Mouse (Mus musculus) lung, embryonic 14.5 days (tissue): ENCODE measurements around the gene Fam243. TPM values are rescaled to one million over a fixed set of nuclear protein-coding genes. Genes with fewer than 3 reads are reported as not detected.

Source experiments
- ATAC-seq: fragments of 200-750 bp; cut with Nextera tagmentation; 2 replicates; pipeline ENCODE4 v1.8.0; 2017; ENCODE audit warnings: mild to moderate bottlenecking, moderate TSS enrichment, moderate library complexity; ENCODE audit not compliant: insufficient read depth
- DNase-seq: peaks from one replicate; pipeline ENCODE4 v3.0.0-alpha.2; 2015
- H3K27ac ChIP-seq: fragments of 300-500 bp; sonication (generic); 2 replicates; pipeline ENCODE4 v1.5.1; 2014; ENCODE audit warnings: low read depth, mild to moderate bottlenecking, moderate library complexity
- H3K27me3 ChIP-seq: fragments of 300-500 bp; sonication (generic); 2 replicates; pipeline ENCODE4 v1.6.1; 2014; ENCODE audit warnings: low read length, control low read depth; ENCODE audit not compliant: insufficient read depth
- H3K36me3 ChIP-seq: fragments of 300-500 bp; sonication (generic); 2 replicates; pipeline ENCODE4 v1.6.1; 2014; ENCODE audit warnings: control low read depth; ENCODE audit not compliant: insufficient read depth
- H3K4me1 ChIP-seq: fragments of 300-500 bp; sonication (generic); 2 replicates; pipeline ENCODE4 v1.6.1; 2014; ENCODE audit warnings: antibody characterized with exemption, control low read depth; ENCODE audit not compliant: insufficient read depth
- H3K4me2 ChIP-seq: fragments of 300-500 bp; sonication (generic); 2 replicates; pipeline ENCODE4 v1.6.1; 2014; ENCODE audit warnings: mild to moderate bottlenecking
- H3K4me3 ChIP-seq: fragments of 300-500 bp; sonication (generic); 2 replicates; pipeline ENCODE4 v1.5.1; 2014; ENCODE audit warnings: low read depth, low read length
- H3K9ac ChIP-seq: fragments of 300-500 bp; sonication (generic); 2 replicates; pipeline ENCODE4 v1.6.1; 2014
- H3K9me3 ChIP-seq: fragments of 300-500 bp; sonication (generic); 2 replicates; pipeline ENCODE4 v1.6.1; 2016; ENCODE audit warnings: low read depth, low read length, control low read depth
- CTCF ChIP-seq: IDR thresholded peaks from 2 replicates; pipeline ENCODE4 v1.5.1; 2016; ENCODE audit warnings: antibody characterized with exemption, low read depth
- WGBS: fragments of 180-500 bp; shearing (Covaris S2); extraction: QIAGEN DNeasy Blood & Tissue Kit; methylation state at CpG from one replicate; pipeline ENCODE4 v1.1.7; 2014; 5-methylcytosine and 5-hydroxymethylcytosine counted together
- polyA plus RNA-seq: library from polyadenylated mRNA; unstranded; fragments of >200 nt; fragmentation: Nextera tagmentation; extraction: Ambion mirVana; gene quantifications from 2 replicates; pipeline ENCODE4 v1.2.1, GENCODE M21; 2014

Fam243 gene
- polyA plus RNA-seq, 1 experiment from 2014 or later: not detected

GRCm38 (mm10) chr16:92340612-92341511 is 19.6 kb upstream of the Fam243 start:
- H3K4me2 ChIP-seq: peak overlapping the region; percentile 48
- ATAC-seq (peak; percentile 76), DNase-seq (peak; percentile 92)
- no peak overlapping the region for H3K9ac ChIP-seq
- H3K4me3 ChIP-seq: no peak overlapping the region
- H3K4me1 ChIP-seq: no peaks in the 10 kb centered on the region
- H3K9me3 ChIP-seq: no peaks in the 10 kb centered on the region
- no peaks in the 10 kb centered on the region for H3K36me3 ChIP-seq
- no peak overlapping the region for H3K27ac ChIP-seq
- peak; percentile 84 for TF ChIP-seq CTCF
- H3K27me3 ChIP-seq: peaks cover 4% of the 10 kb centered on the region; the same call in 1 of the 2 replicates
- WGBS: 19% methylated on average over 27 of the region's 27 CpGs

GRCm38 (mm10) chr16:92336280-92336679 is 15.0 kb upstream of the Fam243 start:
- Histone ChIP-seq H3K27me3 (peaks cover 4% of the 10 kb centered on the region; the same call in 1 of the 2 replicates), H3K4me2 (0 out of 2 replicates have a peak overlapping the region, but pooled peaks have one; percentile 2), H3K27ac (no peak overlapping the region), H3K4me1 (no peaks in the 10 kb centered on the region), H3K9me3 (no peaks in the 10 kb centered on the region), H3K9ac (no peak overlapping the region), H3K36me3 (no peaks in the 10 kb centered on the region), H3K4me3 (no peak overlapping the region)
- ATAC-seq: peak; percentile 65
- peak; percentile 97 for DNase-seq
- 3% methylated on average over 9 of the region's 9 CpGs for WGBS
- TF ChIP-seq CTCF: peak; percentile 97

DNA sequence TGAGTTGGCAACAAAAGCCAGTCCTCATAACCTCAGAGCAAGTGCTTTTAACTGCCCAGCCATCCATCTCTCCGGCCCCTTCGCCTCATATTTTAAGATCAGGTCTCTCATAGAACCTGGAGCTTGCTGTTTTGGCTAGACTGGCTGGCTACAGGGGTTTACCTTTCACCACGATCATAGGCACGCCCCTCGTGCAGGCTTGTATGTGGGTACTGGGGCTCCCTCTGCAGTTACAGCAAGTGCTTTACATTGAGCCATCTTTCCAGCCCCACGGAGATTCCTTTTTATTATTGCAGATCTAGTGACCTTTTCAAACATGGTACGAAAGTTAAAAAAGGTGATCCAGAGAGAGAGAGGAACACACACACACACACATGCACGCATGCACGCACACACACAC is 13.4 kb upstream of the Fam243 start:
- TF ChIP-seq CTCF: peak; percentile 35

DNA sequence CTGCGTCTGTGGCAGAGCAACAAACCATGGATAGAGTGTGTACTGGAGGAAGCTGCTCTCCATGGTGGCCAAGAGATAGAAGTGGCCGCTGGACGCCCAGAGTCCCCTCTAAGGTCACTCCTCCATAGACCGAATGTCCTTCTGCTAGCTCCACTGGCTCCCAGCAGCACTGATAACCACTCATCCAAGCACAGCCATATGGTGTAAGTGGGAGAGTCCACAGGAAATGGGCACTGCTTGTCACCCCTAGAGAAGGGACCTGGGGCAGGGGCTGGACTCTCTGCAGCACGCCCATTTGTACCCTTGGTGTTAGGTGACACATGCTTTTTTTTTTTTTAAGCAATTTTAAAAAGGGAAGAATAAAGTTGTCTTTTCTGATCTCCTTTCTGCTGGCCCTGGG is 9.7 kb upstream of the Fam243 start:
- no peak for ATAC-seq
- no peaks in the 10 kb centered on the region for H3K27me3 ChIP-seq
- 63% methylated on average over 5 of the region's 5 CpGs for WGBS
- H3K4me3 ChIP-seq: no peak overlapping the region
- TF ChIP-seq CTCF: no peak
- no peaks in the 10 kb centered on the region for H3K4me1 ChIP-seq
- no peak overlapping the region for H3K4me2 ChIP-seq
- no peak overlapping the region for H3K27ac ChIP-seq
- H3K9ac ChIP-seq: no peak overlapping the region
- H3K9me3 ChIP-seq: no peaks in the 10 kb centered on the region
- DNase-seq: no peak
- no peaks in the 10 kb centered on the region for H3K36me3 ChIP-seq

More for the DNA sequence above, 13.4 kb upstream of the Fam243 start:
- DNase-seq: peak; percentile 34
- Histone ChIP-seq H3K36me3 (no peaks in the 10 kb centered on the region), H3K9me3 (no peaks in the 10 kb centered on the region), H3K9ac (no peak overlapping the region), H3K4me3 (no peak overlapping the region), H3K4me2 (no peak overlapping the region), H3K27me3 (peaks cover 4% of the 10 kb centered on the region; the same call in 1 of the 2 replicates), H3K27ac (no peak overlapping the region), H3K4me1 (no peaks in the 10 kb centered on the region)
- ATAC-seq: no peak
- WGBS: 59% methylated on average over 9 of the region's 9 CpGs

GRCm38 (mm10) chr16:92327911-92328310 is 6.7 kb upstream of the Fam243 start:
- Histone ChIP-seq H3K27me3 (no peaks in the 10 kb centered on the region), H3K27ac (no peak overlapping the region), H3K4me2 (no peak overlapping the region), H3K36me3 (no peaks in the 10 kb centered on the region), H3K4me3 (no peak overlapping the region), H3K9ac (no peak overlapping the region), H3K9me3 (no peaks in the 10 kb centered on the region), H3K4me1 (no peaks in the 10 kb centered on the region)
- DNase-seq (no peak), ATAC-seq (no peak)
- no peak for TF ChIP-seq CTCF
- 87% methylated on average over 10 of the region's 10 CpGs for WGBS

DNA sequence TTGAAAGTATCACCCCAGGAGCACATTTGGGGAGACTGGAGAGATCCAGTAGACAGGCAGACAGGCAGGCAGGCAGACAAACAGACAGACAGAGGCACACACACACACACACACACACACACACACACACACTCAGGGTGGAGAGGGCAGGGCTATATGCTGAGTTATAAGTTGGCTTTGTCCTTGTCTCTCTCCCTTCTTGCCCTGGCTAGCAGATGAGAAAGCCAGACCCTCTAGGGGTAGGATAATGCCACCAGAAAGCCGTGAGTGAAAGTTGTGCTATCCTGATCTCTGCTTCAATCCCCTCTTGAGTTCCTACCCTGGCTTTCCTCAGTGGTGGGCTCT is 3.8 kb upstream of the Fam243 start:
- Histone ChIP-seq H3K9me3 (no peaks in the 10 kb centered on the region), H3K9ac (no peak overlapping the region)
- no peak for TF ChIP-seq CTCF

DNA sequence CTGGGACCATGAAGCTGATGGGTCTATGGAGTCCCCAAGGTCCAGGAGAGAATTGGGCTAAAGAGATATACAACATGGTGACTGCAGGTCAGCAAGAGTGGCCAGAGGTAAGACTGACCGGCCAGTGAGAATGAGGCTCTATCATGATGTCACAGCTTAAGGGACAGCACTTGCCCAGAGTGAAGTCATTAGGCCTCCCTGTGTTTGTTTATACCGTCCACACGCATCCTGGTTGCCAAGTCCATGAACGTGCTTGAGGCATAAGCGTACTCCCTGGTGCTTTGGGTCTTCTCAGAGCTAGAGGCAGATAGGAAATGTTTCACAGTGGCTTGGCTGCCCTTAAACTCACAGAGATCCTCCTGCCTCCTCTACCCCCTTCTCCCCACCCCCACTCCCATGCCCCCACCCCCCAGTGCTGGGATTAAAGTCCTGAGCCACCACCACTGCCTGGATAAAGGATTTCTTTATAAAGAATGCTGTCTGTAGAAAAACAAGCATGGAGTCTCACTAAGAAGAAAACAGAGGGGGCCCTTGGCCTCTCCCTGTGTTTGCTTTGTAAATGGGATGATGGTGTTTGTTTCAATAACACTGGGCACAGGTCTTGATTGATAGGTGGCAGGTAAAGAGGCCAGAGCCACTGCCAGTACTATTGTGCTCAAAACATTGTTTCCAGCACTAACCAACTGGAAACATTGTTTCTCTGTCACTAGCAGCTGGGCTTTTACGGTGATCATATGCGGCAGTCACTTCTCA is 3.2 kb upstream of the Fam243 start:
- H3K4me3 ChIP-seq: no peak overlapping the region

More for the DNA sequence above, 3.8 kb upstream of the Fam243 start:
- H3K4me3 ChIP-seq: no peak overlapping the region
- 35% methylated on average over 1 of the region's 1 CpGs for WGBS
- no peak for DNase-seq
- H3K36me3 ChIP-seq: no peaks in the 10 kb centered on the region
- no peaks in the 10 kb centered on the region for H3K27me3 ChIP-seq
- H3K27ac ChIP-seq: no peak overlapping the region
- no peak for ATAC-seq
- H3K4me1 ChIP-seq: no peaks in the 10 kb centered on the region
- H3K4me2 ChIP-seq: no peak overlapping the region

More for the DNA sequence above, 3.2 kb upstream of the Fam243 start:
- H3K9ac ChIP-seq: no peak overlapping the region
- DNase-seq (peak; percentile 59), ATAC-seq (peak; percentile 73)
- H3K27me3 ChIP-seq: no peaks in the 10 kb centered on the region
- H3K36me3 ChIP-seq: no peaks in the 10 kb centered on the region
- H3K4me1 ChIP-seq: no peaks in the 10 kb centered on the region
- no peak overlapping the region for H3K4me2 ChIP-seq
- no peak for TF ChIP-seq CTCF
- no peaks in the 10 kb centered on the region for H3K9me3 ChIP-seq
- WGBS: 35% methylated on average over 7 of the region's 7 CpGs
- H3K27ac ChIP-seq: no peak overlapping the region
